Mouse (Mus musculus) bone marrow, adult 2 months (tissue): ENCODE measurements around the gene Slc25a5. TPM values are rescaled to one million over a fixed set of nuclear protein-coding genes. Genes with fewer than 3 reads are reported as not detected.

Experiments used
- H3K27ac ChIP-seq: fragments of 200-500 bp; 2 replicates; pipeline ENCODE4 v1.5.1; 2012; ENCODE audit warnings: low read depth, mild to moderate bottlenecking, control low read depth, inconsistent platforms, low read length; ENCODE audit not compliant: control insufficient read depth, poor library complexity, insufficient read depth
- H3K4me1 ChIP-seq: fragments of 200-500 bp; 2 replicates; pipeline ENCODE4 v1.6.1; 2011; ENCODE audit warnings: low read length; ENCODE audit not compliant: control insufficient read depth, insufficient read depth
- H3K4me3 ChIP-seq: fragments of 200-500 bp; replicated peaks from 2 replicates; pipeline ENCODE3; 2011; ENCODE audit warnings: mild to moderate bottlenecking, low read depth, low read length, control low read depth; ENCODE audit not compliant: control insufficient read depth
- CTCF ChIP-seq: fragments of 200-500 bp; IDR thresholded peaks from 2 replicates; pipeline ENCODE4 v1.5.1; 2011; ENCODE audit warnings: low read length, control low read depth; ENCODE audit not compliant: control insufficient read depth, insufficient read depth
- POLR2A ChIP-seq: fragments of 200-500 bp; IDR thresholded peaks from 2 replicates; pipeline ENCODE4 v1.6.1; 2011; ENCODE audit warnings: low read depth, mild to moderate bottlenecking, control low read depth, low read length, borderline replicate concordance; ENCODE audit not compliant: control insufficient read depth
- WGBS: fragments of 180-500 bp; shearing (Covaris S2); methylation state at CpG from one replicate; pipeline ENCODE4 v1.1.7; 2018; 5-methylcytosine and 5-hydroxymethylcytosine counted together
- polyA plus RNA-seq: library from polyadenylated mRNA; stranded (reverse); fragments of >200 nt; gene quantifications from 2 replicates; pipeline ENCODE4 v1.2.4, GENCODE M21; 2011; ENCODE audit warnings: low replicate concordance; ENCODE audit not compliant: missing spikeins, insufficient read depth, insufficient read length

Slc25a5 gene
- polyA plus RNA-seq, 1 experiment = 183 TPM

DNA sequence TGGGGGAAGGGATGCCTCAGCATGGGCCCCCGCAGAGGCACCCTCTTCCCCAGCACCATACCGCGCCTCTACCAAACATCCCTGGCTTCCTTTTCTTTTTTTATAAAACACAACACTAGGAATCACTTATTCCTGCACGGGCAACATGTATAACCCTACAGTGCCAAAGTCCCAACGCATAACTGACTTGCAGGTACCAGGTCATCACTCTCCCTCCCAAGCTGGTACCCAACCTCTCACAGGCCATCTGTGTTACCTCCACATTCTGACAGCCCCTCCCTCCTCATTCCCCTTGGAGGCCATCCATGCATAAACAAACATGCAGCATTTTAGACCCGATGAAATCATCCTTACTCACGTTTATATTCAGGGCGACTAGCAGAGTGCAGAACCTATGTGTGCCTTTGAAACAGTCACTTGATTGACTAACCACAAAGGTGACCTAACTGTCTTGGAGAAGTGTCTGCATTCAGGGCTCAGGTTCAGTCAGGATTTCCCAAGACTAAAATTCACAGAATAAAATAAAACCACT is 21.0 kb downstream of the Slc25a5 start:
- Histone ChIP-seq H3K4me1 (no peaks in the 10 kb centered on the region), H3K4me3 (no peak overlapping the region), H3K27ac (no peak overlapping the region)
- 69% methylated on average over 8 of the region's 8 CpGs for WGBS
- TF ChIP-seq POLR2A (no peak), CTCF (no peak)

DNA sequence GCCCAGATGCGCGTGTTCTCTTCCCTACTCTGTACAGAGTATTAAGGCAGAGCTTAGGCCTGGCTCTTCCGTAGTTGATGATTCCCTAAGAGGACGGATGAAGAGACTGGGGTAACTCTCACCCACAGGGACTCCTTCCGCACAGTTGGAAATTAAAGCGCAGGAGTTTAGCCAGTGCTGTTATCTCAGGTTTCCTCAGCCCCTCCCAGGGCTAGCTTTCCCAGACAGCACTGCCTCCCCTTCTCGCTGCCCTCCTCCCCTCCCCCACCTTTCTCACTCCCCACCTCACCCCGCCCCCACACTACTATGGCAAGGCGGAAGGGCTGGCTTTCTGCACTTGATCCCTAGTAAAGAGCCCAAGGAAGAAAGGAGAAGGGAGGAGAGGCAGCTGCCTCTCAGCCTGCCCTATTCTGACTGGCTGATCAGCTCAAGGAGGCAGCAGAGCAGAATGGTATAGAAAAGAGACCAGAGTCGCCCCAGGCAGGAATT is 21.5 kb downstream of the Slc25a5 start:
- Histone ChIP-seq H3K4me1 (no peaks in the 10 kb centered on the region), H3K4me3 (no peak overlapping the region), H3K27ac (no peak overlapping the region)
- TF ChIP-seq POLR2A (no peak), CTCF (no peak)
- 38% methylated on average over 10 of the region's 10 CpGs for WGBS

- H3K4me1 ChIP-seq = no peaks in the 10 kb centered on the region
- TF ChIP-seq POLR2A = no peak
- no peak for TF ChIP-seq CTCF
- no peak overlapping the region for H3K27ac ChIP-seq
- no peak overlapping the region for H3K4me3 ChIP-seq
- WGBS = 76% methylated on average over 4 of the region's 4 CpGs
Measured at GRCm38 (mm10) chrX:36819575-36819974, 24.1 kb downstream of the Slc25a5 start.

DNA sequence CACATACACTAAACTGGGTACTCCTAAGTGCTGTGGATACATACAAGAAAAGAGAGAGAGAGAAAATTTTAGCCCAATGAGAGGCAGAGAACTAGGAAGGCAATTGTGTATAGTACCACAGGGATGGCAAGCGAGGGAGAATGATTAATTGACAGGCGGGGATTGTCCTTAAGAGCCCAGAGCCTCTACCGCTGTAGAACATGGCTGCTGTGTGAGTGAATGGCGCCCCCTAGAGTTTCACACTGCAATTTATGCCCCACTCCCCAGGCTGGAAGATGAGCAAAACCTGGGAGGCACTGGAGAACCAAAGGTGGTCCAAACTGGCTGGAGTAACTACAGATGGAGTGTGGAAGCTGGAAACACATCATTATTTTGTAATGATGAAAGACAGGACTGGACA is 24.8 kb downstream of the Slc25a5 start:
- H3K4me3 ChIP-seq = no peak overlapping the region
- no peak overlapping the region for H3K27ac ChIP-seq
- no peaks in the 10 kb centered on the region for H3K4me1 ChIP-seq
- WGBS = 17% methylated on average over 4 of the region's 4 CpGs
- TF ChIP-seq CTCF = peak; percentile 70
- TF ChIP-seq POLR2A = no peak

- H3K4me1 ChIP-seq = no peaks in the 10 kb centered on the region
- H3K4me3 ChIP-seq = no peak overlapping the region
- WGBS = 83% methylated on average over 10 of the region's 10 CpGs
- H3K27ac ChIP-seq = no peak overlapping the region
- TF ChIP-seq POLR2A (no peak), CTCF (no peak)
Measured at GRCm38 (mm10) chrX:36823932-36824711, 28.7 kb downstream of the Slc25a5 start.

DNA sequence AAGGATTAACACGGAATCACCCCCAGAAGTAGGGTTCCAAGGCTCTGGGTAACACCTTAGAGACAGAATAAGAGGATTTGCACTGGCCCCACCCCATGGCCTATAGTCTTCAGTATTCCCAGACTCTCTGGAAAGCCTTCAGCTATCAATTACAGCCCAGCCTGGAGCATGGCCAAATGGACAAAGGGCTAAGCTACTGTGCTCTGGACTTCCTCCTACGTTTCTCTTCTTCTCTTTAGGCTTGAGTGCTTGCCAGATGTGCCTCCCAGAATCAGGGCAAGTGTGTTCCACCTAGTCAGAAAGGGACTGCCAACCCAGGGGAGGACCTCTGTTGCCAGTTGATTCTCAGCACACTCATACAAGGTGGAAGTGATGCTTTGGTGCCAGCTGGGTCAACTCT is 29.6 kb downstream of the Slc25a5 start:
- WGBS = 49% methylated on average over 2 of the region's 2 CpGs
- no peaks in the 10 kb centered on the region for H3K4me1 ChIP-seq
- TF ChIP-seq CTCF (no peak), POLR2A (no peak)
- no peak overlapping the region for H3K4me3 ChIP-seq
- no peak overlapping the region for H3K27ac ChIP-seq

- WGBS = 87% methylated on average over 5 of the region's 5 CpGs
Measured at GRCm38 (mm10) chrX:36826873-36827272, 31.4 kb downstream of the Slc25a5 start.

GRCm38 (mm10) chrX:36830271-36830670 is 34.8 kb downstream of the Slc25a5 start:
- Histone ChIP-seq H3K27ac (no peak overlapping the region), H3K4me1 (no peaks in the 10 kb centered on the region), H3K4me3 (no peak overlapping the region)
- WGBS = 40% methylated on average over 5 of the region's 5 CpGs
- TF ChIP-seq CTCF (no peak), POLR2A (no peak)

More at GRCm38 (mm10) chrX:36826873-36827272, 31.4 kb downstream of the Slc25a5 start:
- Histone ChIP-seq H3K4me3 (no peak overlapping the region), H3K27ac (no peak overlapping the region), H3K4me1 (no peaks in the 10 kb centered on the region)
- TF ChIP-seq POLR2A (no peak), CTCF (no peak)

GRCm38 (mm10) chrX:36831632-36832031 is 36.2 kb downstream of the Slc25a5 start:
- Histone ChIP-seq H3K27ac (no peak overlapping the region), H3K4me3 (no peak overlapping the region), H3K4me1 (no peaks in the 10 kb centered on the region)
- WGBS = 84% methylated on average over 4 of the region's 4 CpGs
- TF ChIP-seq CTCF (no peak), POLR2A (no peak)
